In the genomic region with DNA sequence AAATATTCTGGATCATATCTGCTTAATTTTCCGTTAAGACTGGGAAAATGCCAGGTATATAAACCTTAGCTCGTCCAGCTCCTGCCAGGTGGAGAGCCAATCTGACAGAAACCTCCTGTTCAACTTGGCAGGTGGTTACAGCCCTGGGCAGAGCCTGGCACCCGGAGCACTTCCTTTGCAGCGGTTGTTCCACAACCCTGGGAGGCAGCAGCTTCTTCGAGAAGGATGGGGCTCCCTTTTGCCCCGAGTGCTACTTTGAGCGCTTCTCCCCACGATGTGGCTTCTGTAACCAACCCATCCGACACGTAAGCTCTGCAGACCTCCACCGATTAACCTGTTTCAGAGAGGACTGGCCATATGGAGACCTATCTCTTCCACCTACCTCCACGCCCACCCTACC, we compare ENCODE assay signal across 9 mouse cellular contexts. TPM values are rescaled to one million over a fixed set of nuclear protein-coding genes. Genes with fewer than 3 reads are reported as not detected.
A peak's percentile ranks its signal among the peaks of the same experiment; 100 is the strongest.
DNase-seq lines count a peak whose midpoint lies in the region; ATAC-seq and TF ChIP-seq lines count a peak whose summit lies in the region.
"Had no signal": no experiment of that assay in that cellular context is flagged by ENCODE, and none has a peak within 500 bp of the region (broad histone marks: within the 10 kb centered on the region; RNA-seq: fewer than 3 reads in every experiment).

No protein-coding gene starts in this region.

- H3K36me3 ChIP-seq in hindbrain, embryonic 10.5 days: no peaks in the 10 kb centered on the region
- no peaks in the 10 kb centered on the region for H3K36me3 ChIP-seq in hindbrain, embryonic 11.5 days (ENCODE audit: control insufficient read depth, insufficient read depth, low read length)
- H3K36me3 ChIP-seq in embryonic facial prominence, embryonic 10.5 days (replicated peaks): peaks cover 7% of the 10 kb centered on the region; the same call in 1 of the 2 replicates
- peaks cover 6% of the 10 kb centered on the region; the same call in 1 of the 2 replicates for H3K36me3 ChIP-seq in intestine, embryonic 15.5 days
- H3K36me3 ChIP-seq in stomach, embryonic 14.5 days (ENCODE audit: control insufficient read depth, insufficient read depth, low read length): peaks cover 23% of the 10 kb centered on the region
- H3K36me3 ChIP-seq in lung, postnatal 0 days (ENCODE audit: insufficient read depth, low read length): peaks cover 19% of the 10 kb centered on the region; the same call in 1 of the 2 replicates

- peak overlapping the region; percentile 45 for H3K4me3 ChIP-seq in hindbrain, embryonic 10.5 days
- no peak overlapping the region for H3K4me3 ChIP-seq in hindbrain, embryonic 11.5 days (ENCODE audit: low read depth, low read length)
- peak overlapping the region; percentile 56 for H3K4me3 ChIP-seq in embryonic facial prominence, embryonic 10.5 days
- H3K4me3 ChIP-seq in intestine, embryonic 15.5 days (replicated peaks): no peak overlapping the region
- H3K4me3 ChIP-seq in stomach, embryonic 14.5 days (ENCODE audit: low read depth, low read length): no peak overlapping the region; the same call in 1 of the 2 replicates
- H3K4me3 ChIP-seq in lung, postnatal 0 days (ENCODE audit: low read depth, low read length): no peak overlapping the region
- H3K4me3 ChIP-seq: myocyte had no signal

- H3K9ac ChIP-seq in hindbrain, embryonic 11.5 days (ENCODE audit: low read depth, low read length): no peak overlapping the region; the same call in 1 of the 2 replicates
- no peak overlapping the region for H3K9ac ChIP-seq in intestine, embryonic 15.5 days
- no peak overlapping the region for H3K9ac ChIP-seq in stomach, embryonic 14.5 days (replicated peaks; ENCODE audit: low read depth, low read length)
- no peak overlapping the region for H3K9ac ChIP-seq in lung, postnatal 0 days (replicated peaks; ENCODE audit: low read depth)

- H3K4me1 ChIP-seq in hindbrain, embryonic 10.5 days (replicated peaks): peaks cover 31% of the 10 kb centered on the region
- no peaks in the 10 kb centered on the region; the same call in 1 of the 2 replicates for H3K4me1 ChIP-seq in hindbrain, embryonic 11.5 days (replicated peaks; ENCODE audit: control insufficient read depth, insufficient read depth, low read length)
- H3K4me1 ChIP-seq in embryonic facial prominence, embryonic 10.5 days: peaks cover 37% of the 10 kb centered on the region
- H3K4me1 ChIP-seq in intestine, embryonic 15.5 days (replicated peaks): peaks cover 22% of the 10 kb centered on the region
- peaks cover 19% of the 10 kb centered on the region for H3K4me1 ChIP-seq in stomach, embryonic 14.5 days (ENCODE audit: control insufficient read depth, insufficient read depth, low read length)
- H3K4me1 ChIP-seq in lung, postnatal 0 days (ENCODE audit: insufficient read depth, low read depth, low read length): peaks cover 6% of the 10 kb centered on the region; the same call in 1 of the 2 replicates

- no peak for DNase-seq in hindbrain, embryonic 10.5 days (ENCODE audit: low spot score)
- no peak for DNase-seq in hindbrain, embryonic 11.5 days (ENCODE audit: low spot score)
- no peak for DNase-seq in embryonic facial prominence, embryonic 10.5 days (ENCODE audit: low spot score)
- DNase-seq in spleen, adult 18-20 months: no peak
- DNase-seq in Muller cell, postnatal 12 days (ENCODE audit: inconsistent ontology term): no peak
- no peak for DNase-seq in lung, postnatal 0 days (ENCODE audit: low spot score)

- H3K27ac ChIP-seq in hindbrain, embryonic 10.5 days: peak overlapping the region; percentile 62; the same call in 1 of the 2 replicates
- no peak overlapping the region for H3K27ac ChIP-seq in hindbrain, embryonic 11.5 days (ENCODE audit: low read depth, low read length)
- H3K27ac ChIP-seq in embryonic facial prominence, embryonic 10.5 days (replicated peaks): no peak overlapping the region
- no peak overlapping the region for H3K27ac ChIP-seq in intestine, embryonic 15.5 days
- H3K27ac ChIP-seq in stomach, embryonic 14.5 days (ENCODE audit: low read length): no peak overlapping the region
- H3K27ac ChIP-seq in lung, postnatal 0 days (ENCODE audit: low read length): no peak overlapping the region

- no peaks in the 10 kb centered on the region for H3K9me3 ChIP-seq in hindbrain, embryonic 10.5 days
- no peaks in the 10 kb centered on the region for H3K9me3 ChIP-seq in hindbrain, embryonic 11.5 days (ENCODE audit: control insufficient read depth, low read length)
- no peaks in the 10 kb centered on the region for H3K9me3 ChIP-seq in embryonic facial prominence, embryonic 10.5 days
- H3K9me3 ChIP-seq in intestine, embryonic 15.5 days: no peaks in the 10 kb centered on the region
- H3K9me3 ChIP-seq in stomach, embryonic 14.5 days (ENCODE audit: control insufficient read depth, low read depth, low read length): no peaks in the 10 kb centered on the region
- no peaks in the 10 kb centered on the region for H3K9me3 ChIP-seq in lung, postnatal 0 days (ENCODE audit: low read length)

- no peak overlapping the region for H3K4me2 ChIP-seq in hindbrain, embryonic 11.5 days (replicated peaks; ENCODE audit: low read depth, low read length)
- peak overlapping the region; percentile 44 for H3K4me2 ChIP-seq in intestine, embryonic 15.5 days (replicated peaks)
- H3K4me2 ChIP-seq in stomach, embryonic 14.5 days (replicated peaks; ENCODE audit: low read depth, low read length): peak overlapping the region; percentile 33
- no peak overlapping the region for H3K4me2 ChIP-seq in lung, postnatal 0 days (replicated peaks; ENCODE audit: low read depth, low read length)

- no peak for TF ChIP-seq EP300 in lung, postnatal 0 days (IDR thresholded peaks at IDR 0.05)

- ATAC-seq in hindbrain, embryonic 11.5 days (ENCODE audit: low FRiP score): no peak
- ATAC-seq in intestine, embryonic 15.5 days: no peak
- no peak for ATAC-seq in stomach, embryonic 14.5 days (ENCODE audit: insufficient number of reproducible peaks, insufficient read depth, low FRiP score, low read depth)
- no peak for ATAC-seq in lung, postnatal 0 days

- WGBS in hindbrain, embryonic 10.5 days: 52% methylated on average over 12 of the region's 12 CpGs
- WGBS in hindbrain, embryonic 11.5 days: 53% methylated on average over 12 of the region's 12 CpGs
- 48% methylated on average over 12 of the region's 12 CpGs for WGBS in embryonic facial prominence, embryonic 10.5 days
- WGBS in intestine, embryonic 15.5 days: 56% methylated on average over 12 of the region's 12 CpGs
- WGBS in stomach, embryonic 14.5 days: 48% methylated on average over 12 of the region's 12 CpGs
- 49% methylated on average over 12 of the region's 12 CpGs for WGBS in lung, postnatal 0 days

- TF ChIP-seq CTCF in lung, postnatal 0 days (IDR thresholded peaks at IDR 0.05): no peak

- peaks cover 44% of the 10 kb centered on the region for H3K27me3 ChIP-seq in hindbrain, embryonic 10.5 days (ENCODE audit: insufficient read depth, poor library complexity, severe bottlenecking)
- peaks cover 3% of the 10 kb centered on the region; the same call in 1 of the 2 replicates for H3K27me3 ChIP-seq in hindbrain, embryonic 11.5 days (ENCODE audit: control insufficient read depth, insufficient read depth, low read length)
- peaks cover 47% of the 10 kb centered on the region for H3K27me3 ChIP-seq in embryonic facial prominence, embryonic 10.5 days (replicated peaks; ENCODE audit: low read depth, poor library complexity, severe bottlenecking)
- H3K27me3 ChIP-seq in intestine, embryonic 15.5 days (replicated peaks): no peaks in the 10 kb centered on the region
- no peaks in the 10 kb centered on the region for H3K27me3 ChIP-seq in stomach, embryonic 14.5 days (ENCODE audit: control insufficient read depth, insufficient read depth, low read length)
- no peaks in the 10 kb centered on the region for H3K27me3 ChIP-seq in lung, postnatal 0 days (replicated peaks; ENCODE audit: insufficient read depth, low read length)

RNA-seq across cellular contexts. Expression of a gene that starts 5.3 kb away (rescaled TPM):
- polyA plus RNA-seq in hindbrain, embryonic 10.5 days (2016; fragmentation: Nextera tagmentation; extraction: Ambion mirVana): 37.9 and 50.9 TPM in 2 replicates
- 33.0 and 40.9 TPM in 2 replicates for polyA plus RNA-seq in hindbrain, embryonic 11.5 days (2014; fragmentation: Nextera tagmentation; extraction: Ambion mirVana)
- 23.6 and 25.3 TPM in 2 replicates for polyA plus RNA-seq in embryonic facial prominence, embryonic 10.5 days (2016; fragmentation: Nextera tagmentation; extraction: Ambion mirVana)
- polyA plus RNA-seq in intestine, embryonic 15.5 days (2015; fragmentation: Nextera tagmentation; extraction: Ambion mirVana): 160 and 163 TPM in 2 replicates
- polyA plus RNA-seq in stomach, embryonic 14.5 days (2014; fragmentation: Nextera tagmentation; extraction: Ambion mirVana): 203 and 205 TPM in 2 replicates
- polyA plus RNA-seq in lung, postnatal 0 days (2015; fragmentation: Nextera tagmentation; extraction: Ambion mirVana): 157 and 160 TPM in 2 replicates

RNA-seq across cellular contexts. Expression of a gene that starts 13.5 kb away (rescaled TPM):
- 0.29 TPM in 1 of 2 replicates, not detected in the other for polyA plus RNA-seq in hindbrain, embryonic 10.5 days (2016; fragmentation: Nextera tagmentation; extraction: Ambion mirVana)
- 0.25 TPM in 1 of 2 replicates, not detected in the other for polyA plus RNA-seq in hindbrain, embryonic 11.5 days (2014; fragmentation: Nextera tagmentation; extraction: Ambion mirVana)
- 0.10 and 0.28 TPM in 2 replicates for polyA plus RNA-seq in embryonic facial prominence, embryonic 10.5 days (2016; fragmentation: Nextera tagmentation; extraction: Ambion mirVana)
- 0.20 and 0.24 TPM in 2 replicates for polyA plus RNA-seq in intestine, embryonic 15.5 days (2015; fragmentation: Nextera tagmentation; extraction: Ambion mirVana)
- polyA plus RNA-seq in stomach, embryonic 14.5 days (2014; fragmentation: Nextera tagmentation; extraction: Ambion mirVana): 1.00 and 2.5 TPM in 2 replicates
- polyA plus RNA-seq in lung, postnatal 0 days (2015; fragmentation: Nextera tagmentation; extraction: Ambion mirVana): 0.08 and 0.23 TPM in 2 replicates
- polyA plus RNA-seq: myocyte had no signal

RNA-seq across cellular contexts. Expression of a gene that starts 14.1 kb away (rescaled TPM):
- 10.2 and 13.5 TPM in 2 replicates for polyA plus RNA-seq in hindbrain, embryonic 10.5 days (2016; fragmentation: Nextera tagmentation; extraction: Ambion mirVana)
- polyA plus RNA-seq in hindbrain, embryonic 11.5 days (2014; fragmentation: Nextera tagmentation; extraction: Ambion mirVana): 12.3 and 13.3 TPM in 2 replicates
- 9.2 and 10.4 TPM in 2 replicates for polyA plus RNA-seq in embryonic facial prominence, embryonic 10.5 days (2016; fragmentation: Nextera tagmentation; extraction: Ambion mirVana)
- polyA plus RNA-seq in intestine, embryonic 15.5 days (2015; fragmentation: Nextera tagmentation; extraction: Ambion mirVana): 5.7 and 6.1 TPM in 2 replicates
- polyA plus RNA-seq in stomach, embryonic 14.5 days (2014; fragmentation: Nextera tagmentation; extraction: Ambion mirVana): 9.7 and 9.9 TPM in 2 replicates
- polyA plus RNA-seq in lung, postnatal 0 days (2015; fragmentation: Nextera tagmentation; extraction: Ambion mirVana): 6.2 and 6.5 TPM in 2 replicates

RNA-seq across cellular contexts. Expression of a gene that starts 14.8 kb away (rescaled TPM):
- polyA plus RNA-seq in hindbrain, embryonic 10.5 days (2016; fragmentation: Nextera tagmentation; extraction: Ambion mirVana): 16.7 and 19.6 TPM in 2 replicates
- polyA plus RNA-seq in hindbrain, embryonic 11.5 days (2014; fragmentation: Nextera tagmentation; extraction: Ambion mirVana): 6.5 and 7.4 TPM in 2 replicates
- polyA plus RNA-seq in embryonic facial prominence, embryonic 10.5 days (2016; fragmentation: Nextera tagmentation; extraction: Ambion mirVana): 17.5 and 19.1 TPM in 2 replicates
- 17.4 and 17.6 TPM in 2 replicates for polyA plus RNA-seq in intestine, embryonic 15.5 days (2015; fragmentation: Nextera tagmentation; extraction: Ambion mirVana)
- 11.5 and 12.2 TPM in 2 replicates for polyA plus RNA-seq in stomach, embryonic 14.5 days (2014; fragmentation: Nextera tagmentation; extraction: Ambion mirVana)
- 17.9 and 20.3 TPM in 2 replicates for polyA plus RNA-seq in lung, postnatal 0 days (2015; fragmentation: Nextera tagmentation; extraction: Ambion mirVana)

RNA-seq across cellular contexts. Expression of a gene that starts 45.8 kb away (rescaled TPM):
- polyA plus RNA-seq in hindbrain, embryonic 10.5 days (2016; fragmentation: Nextera tagmentation; extraction: Ambion mirVana): 0.25 TPM in 1 of 2 replicates, not detected in the other
- polyA plus RNA-seq in hindbrain, embryonic 11.5 days (2014; fragmentation: Nextera tagmentation; extraction: Ambion mirVana): 0.36 and 0.54 TPM in 2 replicates
- 0.39 TPM in 1 of 2 replicates, not detected in the other for polyA plus RNA-seq in embryonic facial prominence, embryonic 10.5 days (2016; fragmentation: Nextera tagmentation; extraction: Ambion mirVana)
- 0.43 and 0.88 TPM in 2 replicates for polyA plus RNA-seq in intestine, embryonic 15.5 days (2015; fragmentation: Nextera tagmentation; extraction: Ambion mirVana)
- 0.41 TPM in 1 of 2 replicates, not detected in the other for polyA plus RNA-seq in stomach, embryonic 14.5 days (2014; fragmentation: Nextera tagmentation; extraction: Ambion mirVana)
- polyA plus RNA-seq in lung, postnatal 0 days (2015; fragmentation: Nextera tagmentation; extraction: Ambion mirVana): 26.6 and 27.8 TPM in 2 replicates

Comparison
In these comparisons a context has a peak if more than half of its experiments do, and no peak if none do; other contexts are left out.
1. H3K4me3 ChIP-seq: peak in hindbrain, embryonic 10.5 days (single experiment) and embryonic facial prominence, embryonic 10.5 days (single experiment); none in hindbrain, embryonic 11.5 days (single experiment), intestine, embryonic 15.5 days (single experiment), stomach, embryonic 14.5 days (single experiment) and lung, postnatal 0 days (single experiment).
2. H3K4me2 ChIP-seq: peak in intestine, embryonic 15.5 days (single experiment) and stomach, embryonic 14.5 days (single experiment); none in hindbrain, embryonic 11.5 days (single experiment) and lung, postnatal 0 days (single experiment).